Mouse (Mus musculus): ENCODE data around the gene Sez6. TPM values are rescaled to one million over a fixed set of nuclear protein-coding genes. Genes with fewer than 3 reads are reported as not detected.

Sez6 gene
- polyA plus RNA-seq, 1 experiment from 2014 or later, result 0.17 TPM

DNA sequence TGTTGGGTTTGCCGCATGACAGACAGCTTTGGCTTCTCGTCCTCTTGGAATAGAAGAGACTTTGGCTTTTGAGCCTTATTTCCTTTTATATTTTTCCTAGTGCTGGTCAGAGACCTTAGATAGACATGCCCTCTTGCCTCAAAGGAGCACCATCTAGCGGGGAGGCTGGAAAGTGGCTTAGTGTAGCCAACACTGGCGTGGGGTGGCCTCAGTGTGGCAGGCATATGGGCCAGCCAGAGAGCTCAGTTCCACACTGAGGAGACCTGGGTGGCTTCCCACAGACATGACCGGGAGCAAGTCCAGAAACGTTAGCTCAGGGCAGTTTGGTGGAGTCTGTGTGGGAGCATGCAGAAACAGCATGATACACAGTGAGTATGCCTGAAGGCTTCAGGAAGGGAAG is 40.1 kb downstream of the Sez6 start:
- TF ChIP-seq CTCF (IDR thresholded peaks at IDR 0.05; ENCODE audit: low read depth), result no peak; the same call in 1 of the 2 replicates
- H3K27me3 ChIP-seq (ENCODE audit: insufficient read depth, low read length), result no peaks in the 10 kb centered on the region
- ATAC-seq (replicated peaks; ENCODE audit: low FRiP score, low read depth) (no peak), DNase-seq (ENCODE audit: low spot score) (no peak)
- H3K27ac ChIP-seq, result no peak overlapping the region
- no peak overlapping the region for H3K4me2 ChIP-seq (ENCODE audit: low read length)
- H3K4me1 ChIP-seq (replicated peaks; ENCODE audit: insufficient read depth, low read length), result no peaks in the 10 kb centered on the region
- no peak overlapping the region for H3K9ac ChIP-seq (ENCODE audit: low read depth, low read length)
- no peaks in the 10 kb centered on the region for H3K9me3 ChIP-seq (replicated peaks; ENCODE audit: low read length)
- no peak overlapping the region for H3K4me3 ChIP-seq (replicated peaks; ENCODE audit: low read depth, low read length)
- WGBS, result 80% methylated on average over 6 of the region's 6 CpGs
- H3K36me3 ChIP-seq (ENCODE audit: insufficient read depth, low read length), result no peaks in the 10 kb centered on the region

DNA sequence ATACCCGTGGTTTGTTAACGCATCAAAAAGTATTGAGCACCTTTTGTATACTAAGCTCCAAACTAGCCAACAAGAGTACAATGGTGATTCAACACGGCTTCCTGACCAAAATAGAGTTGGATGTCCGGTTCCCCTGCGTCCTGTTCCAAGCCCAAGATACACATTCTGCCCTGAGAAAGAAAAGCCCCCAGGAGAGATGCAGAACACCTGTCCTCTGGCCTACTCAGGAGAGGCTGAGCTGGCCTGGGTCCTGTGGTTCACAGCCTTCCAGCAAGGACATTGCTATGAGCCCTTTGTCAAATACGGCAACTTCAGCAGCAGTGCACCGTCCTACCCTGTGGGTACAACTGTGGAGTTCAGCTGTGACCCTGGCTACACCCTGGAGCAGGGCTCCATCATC is 42.9 kb downstream of the Sez6 start:
- no peak overlapping the region for H3K4me3 ChIP-seq (replicated peaks; ENCODE audit: low read depth, low read length)
- no peak overlapping the region for H3K9ac ChIP-seq (ENCODE audit: low read depth, low read length)
- H3K4me1 ChIP-seq (replicated peaks; ENCODE audit: insufficient read depth, low read length), result no peaks in the 10 kb centered on the region
- DNase-seq (ENCODE audit: low spot score) (no peak), ATAC-seq (replicated peaks; ENCODE audit: low FRiP score, low read depth) (0 out of 2 replicates have a peak, but pooled peaks have one; percentile 26)
- 79% methylated on average over 7 of the region's 7 CpGs for WGBS
- 0 out of 2 replicates have a peak, but pooled peaks cover 3% of the 10 kb centered on the region for H3K27me3 ChIP-seq (ENCODE audit: insufficient read depth, low read length)
- no peaks in the 10 kb centered on the region for H3K9me3 ChIP-seq (replicated peaks; ENCODE audit: low read length)
- no peaks in the 10 kb centered on the region for H3K36me3 ChIP-seq (ENCODE audit: insufficient read depth, low read length)
- TF ChIP-seq CTCF (IDR thresholded peaks at IDR 0.05; ENCODE audit: low read depth), result no peak
- no peak overlapping the region for H3K27ac ChIP-seq
- H3K4me2 ChIP-seq (ENCODE audit: low read length), result no peak overlapping the region

DNA sequence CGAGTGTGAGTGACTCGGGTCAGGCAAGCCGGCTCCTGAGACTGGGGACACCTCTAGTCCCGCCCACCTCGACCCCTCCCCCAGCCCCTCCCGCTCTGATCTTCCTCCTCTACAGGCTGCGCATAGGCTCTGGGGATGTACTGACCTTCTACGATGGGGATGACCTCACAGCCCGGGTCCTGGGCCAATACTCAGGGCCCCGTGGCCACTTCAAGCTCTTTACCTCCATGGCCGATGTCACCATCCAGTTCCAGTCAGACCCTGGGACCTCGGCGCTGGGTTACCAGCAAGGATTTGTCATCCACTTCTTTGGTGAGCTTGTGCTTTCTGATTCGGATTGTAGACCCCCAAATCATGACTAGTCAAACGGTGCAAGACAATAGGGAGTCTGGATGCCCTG is 43.7 kb downstream of the Sez6 start:
- no peak for DNase-seq (ENCODE audit: low spot score)
- no peak for TF ChIP-seq CTCF (IDR thresholded peaks at IDR 0.05; ENCODE audit: low read depth)
- Histone ChIP-seq H3K4me2 (ENCODE audit: low read length) (no peak overlapping the region), H3K27ac (no peak overlapping the region), H3K27me3 (ENCODE audit: insufficient read depth, low read length) (0 out of 2 replicates have a peak, but pooled peaks cover 3% of the 10 kb centered on the region), H3K4me3 (replicated peaks; ENCODE audit: low read depth, low read length) (no peak overlapping the region), H3K36me3 (ENCODE audit: insufficient read depth, low read length) (no peaks in the 10 kb centered on the region), H3K4me1 (replicated peaks; ENCODE audit: insufficient read depth, low read length) (no peaks in the 10 kb centered on the region), H3K9ac (ENCODE audit: low read depth, low read length) (no peak overlapping the region), H3K9me3 (replicated peaks; ENCODE audit: low read length) (no peaks in the 10 kb centered on the region)
- peak; percentile 9; the same call in 1 of the 2 replicates for ATAC-seq (replicated peaks; ENCODE audit: low FRiP score, low read depth)
- WGBS, result 37% methylated on average over 15 of the region's 15 CpGs

DNA sequence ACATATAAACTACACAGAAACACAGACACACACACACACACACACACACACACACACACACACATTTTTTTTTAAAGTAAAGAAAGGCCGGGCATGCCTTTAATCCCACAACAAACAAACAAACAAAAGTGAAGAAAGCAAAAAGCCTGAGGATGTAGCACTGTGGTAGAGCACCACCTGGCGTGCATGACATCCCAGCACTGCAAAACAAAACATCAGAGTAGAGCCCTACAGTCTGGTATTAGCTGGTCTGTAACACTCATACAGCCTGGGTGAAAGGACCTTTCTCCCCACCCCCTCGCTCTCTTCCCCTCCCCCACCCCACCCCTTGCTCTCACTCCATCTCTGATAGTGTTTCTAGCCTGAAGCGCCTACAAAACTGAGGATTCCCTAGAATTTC is 45.3 kb downstream of the Sez6 start:
- ATAC-seq (replicated peaks; ENCODE audit: low FRiP score, low read depth) (no peak), DNase-seq (ENCODE audit: low spot score) (no peak)
- Histone ChIP-seq H3K9ac (ENCODE audit: low read depth, low read length) (no peak overlapping the region), H3K4me3 (replicated peaks; ENCODE audit: low read depth, low read length) (no peak overlapping the region), H3K27ac (no peak overlapping the region), H3K4me2 (ENCODE audit: low read length) (no peak overlapping the region), H3K27me3 (ENCODE audit: insufficient read depth, low read length) (0 out of 2 replicates have a peak, but pooled peaks cover 3% of the 10 kb centered on the region), H3K9me3 (replicated peaks; ENCODE audit: low read length) (no peaks in the 10 kb centered on the region), H3K4me1 (replicated peaks; ENCODE audit: insufficient read depth, low read length) (no peaks in the 10 kb centered on the region), H3K36me3 (ENCODE audit: insufficient read depth, low read length) (no peaks in the 10 kb centered on the region)
- peak; percentile 37; the same call in 1 of the 2 replicates for TF ChIP-seq CTCF (IDR thresholded peaks at IDR 0.05; ENCODE audit: low read depth)
- WGBS, result 36% methylated on average over 4 of the region's 4 CpGs

DNA sequence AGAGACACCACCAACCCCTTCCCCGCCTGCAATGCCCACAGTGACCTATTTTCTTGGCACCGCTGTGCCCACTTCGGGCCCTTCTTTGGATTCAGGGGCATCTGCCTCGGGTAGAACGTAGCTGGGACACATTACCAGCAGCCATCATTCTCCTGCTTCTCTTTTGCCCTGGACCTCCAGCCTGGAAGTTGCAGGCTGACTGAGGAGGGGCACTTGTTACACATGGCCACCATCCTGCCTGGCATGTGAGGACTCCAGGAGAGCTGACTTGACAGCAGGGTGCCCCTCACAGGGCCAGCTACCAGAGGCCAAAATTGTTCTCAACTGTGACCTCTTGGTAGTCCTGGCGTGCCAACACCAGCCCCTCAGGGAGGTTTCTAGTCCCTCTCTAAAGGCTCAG is 47.6 kb downstream of the Sez6 start:
- ATAC-seq (replicated peaks; ENCODE audit: low FRiP score, low read depth) (no peak), DNase-seq (ENCODE audit: low spot score) (no peak)
- TF ChIP-seq CTCF (IDR thresholded peaks at IDR 0.05; ENCODE audit: low read depth), result no peak
- Histone ChIP-seq H3K36me3 (ENCODE audit: insufficient read depth, low read length) (no peaks in the 10 kb centered on the region), H3K4me1 (replicated peaks; ENCODE audit: insufficient read depth, low read length) (no peaks in the 10 kb centered on the region), H3K9ac (ENCODE audit: low read depth, low read length) (no peak overlapping the region), H3K4me3 (replicated peaks; ENCODE audit: low read depth, low read length) (no peak overlapping the region), H3K27me3 (ENCODE audit: insufficient read depth, low read length) (0 out of 2 replicates have a peak, but pooled peaks cover 3% of the 10 kb centered on the region), H3K9me3 (replicated peaks; ENCODE audit: low read length) (no peaks in the 10 kb centered on the region), H3K4me2 (ENCODE audit: low read length) (no peak overlapping the region), H3K27ac (no peak overlapping the region)
- 79% methylated on average over 6 of the region's 6 CpGs for WGBS

DNA sequence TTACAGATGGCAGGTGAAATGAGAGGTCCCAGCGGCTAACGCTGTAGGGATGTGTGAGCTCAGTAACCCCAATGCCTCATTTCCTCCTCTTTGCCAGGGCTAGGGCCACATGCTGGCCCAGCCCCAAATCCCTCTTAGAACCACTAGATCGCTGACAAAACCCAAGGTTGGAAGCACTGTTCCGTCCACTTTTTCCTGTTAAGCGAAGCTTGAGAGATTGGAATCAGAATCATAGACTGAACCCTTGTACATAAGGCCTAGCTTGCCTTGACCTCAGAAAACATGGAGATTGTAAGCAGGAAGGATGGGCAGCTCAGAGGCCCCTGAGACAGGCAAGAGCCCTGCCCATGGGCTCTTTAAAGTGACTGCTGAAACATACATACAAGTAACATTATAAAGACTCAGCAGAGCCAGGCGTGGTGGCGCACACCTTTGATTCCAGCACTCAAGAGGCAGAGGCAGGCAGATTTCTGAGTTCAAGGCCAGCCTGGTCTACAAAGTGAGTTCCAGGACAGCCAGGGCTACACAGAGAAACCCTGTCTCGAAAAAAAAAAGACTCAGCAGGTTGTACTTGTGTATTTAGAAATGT is 48.7 kb downstream of the Sez6 start:
- no peak overlapping the region for H3K4me3 ChIP-seq (replicated peaks; ENCODE audit: low read depth, low read length)
- no peaks in the 10 kb centered on the region for H3K4me1 ChIP-seq (replicated peaks; ENCODE audit: insufficient read depth, low read length)
- H3K36me3 ChIP-seq (ENCODE audit: insufficient read depth, low read length), result no peaks in the 10 kb centered on the region
- TF ChIP-seq CTCF (IDR thresholded peaks at IDR 0.05; ENCODE audit: low read depth), result no peak
- H3K9ac ChIP-seq (ENCODE audit: low read depth, low read length), result no peak overlapping the region
- H3K4me2 ChIP-seq (ENCODE audit: low read length), result no peak overlapping the region
- 81% methylated on average over 8 of the region's 8 CpGs for WGBS
- no peaks in the 10 kb centered on the region for H3K9me3 ChIP-seq (replicated peaks; ENCODE audit: low read length)
- ATAC-seq (replicated peaks; ENCODE audit: low FRiP score, low read depth) (no peak), DNase-seq (ENCODE audit: low spot score) (no peak)
- 0 out of 2 replicates have a peak, but pooled peaks cover 3% of the 10 kb centered on the region for H3K27me3 ChIP-seq (ENCODE audit: insufficient read depth, low read length)
- H3K27ac ChIP-seq, result no peak overlapping the region

Measured in kidney, postnatal 0 days (tissue).